Mouse (Mus musculus) heart, adult 2 months (tissue): Measurements from ENCODE around the gene Relb. TPM values are rescaled to one million over a fixed set of nuclear protein-coding genes. Genes with fewer than 3 reads are reported as not detected.

Experiments
- DNase-seq, 2 experiments: peaks; one replicate each; pipeline ENCODE4 v3.0.0; 2021
- H3K27ac ChIP-seq: fragments of 200-600 bp; 2 replicates; pipeline ENCODE4 v1.8.1; 2022
- H3K27me3 ChIP-seq: fragments of 200-500 bp; 2 replicates; pipeline ENCODE4 v1.6.1; 2012; ENCODE audit warnings: mild to moderate bottlenecking, low read length, inconsistent platforms, mixed read lengths; ENCODE audit not compliant: control insufficient read depth, insufficient read depth
- H3K36me3 ChIP-seq: fragments of 200-500 bp; 2 replicates; pipeline ENCODE4 v1.6.1; 2012; ENCODE audit warnings: low read length, inconsistent platforms; ENCODE audit not compliant: control insufficient read depth, insufficient read depth
- H3K4me1 ChIP-seq: fragments of 200-500 bp; 2 replicates; pipeline ENCODE4 v1.6.1; 2011; ENCODE audit warnings: low read length; ENCODE audit not compliant: control insufficient read depth, insufficient read depth
- H3K4me3 ChIP-seq: fragments of 200-600 bp; 2 replicates; pipeline ENCODE4 v1.8.1; 2022
- H3K79me2 ChIP-seq: fragments of 200-500 bp; replicated peaks from 2 replicates; pipeline ENCODE4 v1.6.1; 2012; ENCODE audit warnings: mild to moderate bottlenecking, inconsistent platforms, low read length, moderate library complexity, mixed read lengths; ENCODE audit not compliant: control insufficient read depth, insufficient read depth
- H3K9ac ChIP-seq: fragments of 200-500 bp; 2 replicates; pipeline ENCODE4 v1.6.1; 2012; ENCODE audit warnings: low read depth, mild to moderate bottlenecking, control low read depth, inconsistent platforms, low read length, mixed read lengths
- CTCF ChIP-seq: fragments of 200-600 bp; IDR thresholded peaks from 2 replicates; pipeline ENCODE4 v1.8.1; 2022; ENCODE audit warnings: antibody characterized with exemption, mild to moderate bottlenecking, moderate library complexity
- EP300 ChIP-seq: fragments of 200-500 bp; IDR thresholded peaks from 2 replicates; pipeline ENCODE4 v1.6.1; 2011; ENCODE audit warnings: low read depth, low read length, control low read depth; ENCODE audit not compliant: insufficient read depth
- POLR2A ChIP-seq: fragments of 200-500 bp; IDR thresholded peaks from 2 replicates; pipeline ENCODE4 v1.6.1; 2011; ENCODE audit warnings: mild to moderate bottlenecking, low read depth, low read length, control low read depth; ENCODE audit not compliant: insufficient read depth
- whole genome bisulfite sequencing: fragments of 180-500 bp; shearing (Covaris S2); methylation state at CpG from one replicate; pipeline ENCODE4 v1.1.7; 2018; 5-methylcytosine and 5-hydroxymethylcytosine counted together
- intact Hi-C: fragments of 180-260 bp; cut with DNase I; formaldehyde crosslinking; loops from one replicate; pipeline ENCODE4 v1.15.1; 2025
- polyA plus RNA-seq: library from polyadenylated mRNA; depleted of rRNA; stranded (reverse); fragments of >200 nt; gene quantifications from 2 replicates; pipeline ENCODE4 v1.2.3, GENCODE M21; 2012
- total RNA-seq, 2 experiments: library from RNA; stranded (reverse); gene quantifications; 2 replicates each; pipeline ENCODE4 v1.2.3; 2021

Relb gene
- total and polyA plus RNA-seq, 3 experiments: 7.1 to 12.1 (median 7.6) TPM

GRCm38 (mm10) chr7:19664455-19664954 is 35.3 kb upstream of the Relb start:
- TF ChIP-seq CTCF (peak; percentile 22; the same call in 1 of the 2 replicates), POLR2A (no peak)
- Histone ChIP-seq H3K4me1 (peaks cover 13% of the 10 kb centered on the region), H3K79me2 (peaks cover 16% of the 10 kb centered on the region), H3K4me3 (peak overlapping the region; percentile 100), H3K9ac (peak overlapping the region; percentile 94), H3K36me3 (no peaks in the 10 kb centered on the region), H3K27me3 (no peaks in the 10 kb centered on the region), H3K27ac (peak overlapping the region; percentile 88)
- DNase-seq: no peak
- under 1% methylated on average over 37 of the region's 37 CpGs for WGBS
- intact Hi-C loops: loop anchor here (5.0 kb wide), 1 partner anchor 37 kb away; the partner anchor contains the start of gene Relb

DNA sequence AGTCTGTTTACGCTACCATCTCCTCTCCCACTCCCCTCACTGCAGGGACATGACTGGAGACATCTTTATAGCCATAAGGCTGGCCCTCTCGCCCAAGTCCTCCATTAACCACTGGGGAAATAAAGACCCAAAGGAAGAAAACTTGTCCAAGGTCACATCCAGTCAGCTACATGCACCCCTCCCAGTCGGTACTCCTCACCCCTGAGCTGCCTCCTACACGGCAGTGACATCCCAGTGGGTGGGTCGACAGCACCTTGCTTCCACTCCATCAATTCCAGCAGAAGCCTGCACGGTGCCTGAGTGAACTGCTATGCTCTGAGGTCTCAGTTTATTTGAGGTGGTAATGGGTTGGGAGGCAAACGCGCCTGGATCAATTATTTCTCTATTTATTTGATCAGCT is 34.7 kb upstream of the Relb start:
- Histone ChIP-seq H3K4me1 (peaks cover 10% of the 10 kb centered on the region), H3K79me2 (peaks cover 16% of the 10 kb centered on the region), H3K36me3 (no peaks in the 10 kb centered on the region), H3K27ac (peak overlapping the region; percentile 88; the same call in 1 of the 2 replicates), H3K4me3 (peak overlapping the region; percentile 100), H3K9ac (peak overlapping the region; percentile 94), H3K27me3 (no peaks in the 10 kb centered on the region)
- no peak for TF ChIP-seq EP300
- no peak for TF ChIP-seq CTCF
- TF ChIP-seq POLR2A: no peak
- intact Hi-C loops: loop anchor here (5.0 kb wide), 1 partner anchor 37 kb away; the partner anchor contains the start of gene Relb
- no peak for DNase-seq
- WGBS: 13% methylated on average over 8 of the region's 8 CpGs

DNA sequence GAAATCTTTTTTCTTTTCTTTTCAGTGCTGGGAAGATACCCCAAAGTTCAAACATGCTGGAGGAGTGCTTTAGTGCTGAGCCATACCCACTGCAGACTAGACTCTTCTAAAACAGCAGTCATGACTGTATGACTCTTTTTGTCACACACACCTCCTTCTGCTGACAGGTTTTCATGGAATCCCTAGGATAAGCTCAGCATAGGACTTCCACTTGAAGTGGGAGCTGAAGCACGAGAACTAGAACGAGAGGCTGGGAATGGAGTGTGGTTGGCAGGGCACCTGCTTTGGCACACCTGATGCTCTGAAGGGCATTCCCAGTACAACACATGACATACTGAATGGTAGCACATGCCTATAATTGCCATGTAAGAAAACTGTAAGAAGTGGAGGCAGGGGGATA is 23.4 kb upstream of the Relb start:
- Histone ChIP-seq H3K4me3 (no peak overlapping the region), H3K79me2 (peaks cover 5% of the 10 kb centered on the region; the same call in 1 of the 2 replicates), H3K27ac (no peak overlapping the region; the same call in 1 of the 2 replicates), H3K27me3 (no peaks in the 10 kb centered on the region), H3K36me3 (peaks cover 2% of the 10 kb centered on the region), H3K4me1 (peaks cover 10% of the 10 kb centered on the region; the same call in 1 of the 2 replicates), H3K9ac (no peak overlapping the region)
- TF ChIP-seq POLR2A: no peak
- TF ChIP-seq EP300: peak; percentile 91
- DNase-seq: peak in 1 of 2 experiments; percentile 73
- intact Hi-C loops: no loop called here
- WGBS: 71% methylated on average over 2 of the region's 2 CpGs

- Histone ChIP-seq H3K79me2 (no peaks in the 10 kb centered on the region), H3K9ac (no peak overlapping the region), H3K27ac (no peak overlapping the region), H3K27me3 (no peaks in the 10 kb centered on the region), H3K4me1 (peaks cover 8% of the 10 kb centered on the region; the same call in 1 of the 2 replicates), H3K36me3 (peaks cover 2% of the 10 kb centered on the region), H3K4me3 (no peak overlapping the region)
- intact Hi-C loops: no loop called here
- DNase-seq: no peak
- 58% methylated on average over 6 of the region's 6 CpGs for WGBS
- TF ChIP-seq EP300 (no peak), CTCF (no peak), POLR2A (no peak)
Observed at GRCm38 (mm10) chr7:19651063-19651786, 22.0 kb upstream of the Relb start.

DNA sequence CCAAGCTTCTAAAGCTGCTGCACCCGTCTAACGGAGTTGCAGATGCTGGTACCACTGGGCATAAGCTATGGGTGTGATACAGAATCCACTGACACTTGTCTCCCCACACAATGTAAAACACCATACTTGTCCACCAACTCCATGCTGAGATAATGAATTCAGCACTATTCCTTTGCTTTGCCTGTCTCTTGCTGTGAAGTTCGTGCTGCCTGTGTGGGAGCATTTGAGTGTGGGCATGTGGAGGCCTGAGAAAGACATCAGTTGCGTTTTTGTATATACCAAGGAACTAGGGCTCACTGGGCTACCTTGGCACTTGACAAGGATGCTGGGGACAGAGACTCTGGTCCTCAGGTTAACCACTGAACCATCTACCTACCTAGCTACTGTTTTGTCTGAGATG is 12.0 kb upstream of the Relb start:
- Histone ChIP-seq H3K27ac (no peak overlapping the region), H3K27me3 (no peaks in the 10 kb centered on the region), H3K79me2 (no peaks in the 10 kb centered on the region), H3K9ac (no peak overlapping the region), H3K36me3 (no peaks in the 10 kb centered on the region), H3K4me1 (no peaks in the 10 kb centered on the region), H3K4me3 (no peak overlapping the region)
- no peak for DNase-seq
- no peak for TF ChIP-seq EP300
- TF ChIP-seq CTCF: no peak
- TF ChIP-seq POLR2A: no peak
- intact Hi-C loops: no loop called here
- 98% methylated on average over 4 of the region's 4 CpGs for WGBS
